Mouse (Mus musculus) layer of hippocampus, postnatal 14 days (tissue): ENCODE measurements around the gene Def8. TPM values are rescaled to one million over a fixed set of nuclear protein-coding genes. Genes with fewer than 3 reads are reported as not detected.

Experiments
- DNase-seq, 2 experiments: peaks; one replicate each; pipeline ENCODE4 v3.0.0; 2021 to 2022; ENCODE audit warnings: low spot score in 2 of 2, mixed read lengths in 1 of 2
- total RNA-seq, 2 experiments: library from RNA; stranded (reverse); gene quantifications; 2 replicates each; pipeline ENCODE4 v1.2.3; 2021

The Def8 gene
- total RNA-seq, 2 experiments from 2014 or later: 72.0 to 78.2 TPM

DNA sequence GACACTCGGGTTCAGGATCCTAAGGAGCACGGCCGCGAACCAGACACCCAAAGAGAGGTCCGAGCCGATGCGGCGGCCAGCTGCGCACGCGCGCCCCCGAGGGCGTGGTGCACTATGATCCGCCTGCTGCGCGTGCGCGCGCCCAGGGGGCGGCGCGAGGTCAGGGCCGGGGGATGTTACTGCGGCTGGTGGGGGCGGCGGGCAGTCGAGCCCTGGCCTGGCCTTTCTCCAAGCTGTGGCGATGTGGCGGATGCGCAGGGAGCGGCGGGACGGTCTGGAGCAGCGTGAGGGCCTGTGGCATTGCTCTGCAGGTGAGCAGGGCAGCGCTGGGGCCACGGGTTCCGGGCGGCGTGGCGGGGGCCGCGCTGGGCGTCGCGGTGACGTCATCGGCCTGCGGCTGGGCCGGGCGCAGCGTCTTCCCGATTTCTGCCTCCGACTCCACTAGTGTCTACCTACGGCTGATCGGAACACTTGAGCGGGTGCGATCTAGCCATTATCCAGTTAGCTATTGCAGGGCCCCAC, 54.5 kb downstream of the Def8 start, which contains the start of gene Afg3l1:
Gene Afg3l1 (plus strand): TSS at position 167 of the 522 bp plus-strand sequence.
- peak; percentile 92 to 94 for DNase-seq

GRCm38 (mm10) chr8:123478456-123479218, 55.3 kb downstream of the Def8 start:
- peak in 1 of 2 experiments; percentile 17 for DNase-seq

DNA sequence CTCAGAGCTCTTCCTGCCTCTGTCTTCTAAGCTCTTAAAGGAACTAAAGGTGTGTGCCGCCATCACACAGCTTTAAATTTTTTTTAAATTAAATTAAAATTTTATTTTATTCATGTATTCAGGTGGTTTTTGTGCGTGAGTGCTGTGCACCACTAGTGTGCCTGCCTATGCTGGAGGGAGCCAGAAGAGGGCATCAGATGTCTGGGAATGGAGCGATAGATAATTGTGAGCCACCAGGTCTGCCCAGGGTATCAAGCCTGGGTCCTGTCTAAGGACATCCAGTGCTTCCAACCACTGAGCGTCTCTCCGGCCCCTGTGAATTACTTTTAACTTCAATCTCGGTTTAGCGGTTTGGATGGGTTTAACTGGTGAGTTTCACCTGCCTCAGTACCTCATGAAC, 59.3 kb downstream of the Def8 start:
- no peak for DNase-seq

GRCm38 (mm10) chr8:123491280-123492075, 68.2 kb downstream of the Def8 start:
- DNase-seq: no peak

GRCm38 (mm10) chr8:123492898-123493297, 69.6 kb downstream of the Def8 start:
- no peak for DNase-seq

- no peak for DNase-seq
Measured at GRCm38 (mm10) chr8:123497699-123498098, 74.4 kb downstream of the Def8 start.

GRCm38 (mm10) chr8:123498963-123499362, 75.6 kb downstream of the Def8 start:
- peak; percentile 32 to 44 for DNase-seq

GRCm38 (mm10) chr8:123499556-123499955, 76.2 kb downstream of the Def8 start:
- DNase-seq: no peak

DNA sequence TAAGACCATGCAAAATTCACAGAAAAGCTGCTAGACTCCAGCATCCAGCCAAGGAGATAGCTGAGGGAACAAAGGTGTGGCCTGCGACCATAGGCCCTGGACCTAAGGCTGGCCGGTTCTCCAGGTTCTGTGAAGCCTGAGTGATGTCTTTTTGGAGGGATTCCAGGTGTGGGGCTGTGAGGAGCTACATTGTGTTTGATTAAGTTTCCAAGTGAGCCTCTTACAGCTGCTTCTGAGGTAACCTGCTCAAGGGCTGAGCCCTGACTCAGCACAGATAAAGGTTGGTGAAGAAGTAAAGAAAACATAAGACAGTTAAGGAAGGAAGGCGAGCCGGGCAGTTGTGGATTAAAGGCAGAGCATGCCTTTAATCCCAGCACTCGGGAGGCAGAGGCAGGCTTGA, 78.9 kb downstream of the Def8 start:
- no peak for DNase-seq

DNA sequence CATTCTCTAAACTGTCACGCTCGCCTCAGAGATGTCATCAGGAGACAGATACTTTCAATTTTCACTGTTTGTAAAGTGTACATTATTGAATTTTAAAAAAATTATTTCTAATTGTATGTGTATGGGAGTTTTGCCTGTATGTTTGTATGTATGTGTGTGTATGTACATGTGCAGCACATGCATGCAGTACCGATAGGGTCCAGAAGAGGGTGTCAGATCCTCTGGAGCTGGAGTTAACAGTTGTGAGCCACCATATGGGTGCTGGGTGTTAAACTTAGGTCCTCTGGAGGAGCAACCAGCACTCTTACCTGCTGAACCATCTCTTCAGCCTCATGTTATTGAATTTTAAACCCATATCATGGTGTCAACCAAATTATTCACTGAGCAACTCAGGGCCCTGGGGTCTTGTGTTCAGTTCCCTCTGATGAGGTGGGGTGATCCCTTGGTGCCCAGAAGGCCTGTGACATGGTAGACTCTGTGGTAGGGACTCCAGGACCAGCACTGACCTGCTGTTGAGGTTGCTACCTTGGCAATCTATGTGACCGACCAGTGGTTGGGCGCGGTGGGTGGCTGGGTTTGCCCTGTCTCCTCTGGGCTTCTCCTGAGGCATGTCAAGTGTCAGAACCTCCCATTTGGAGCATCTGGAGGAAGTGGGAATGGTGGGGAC, 80.6 kb downstream of the Def8 start:
- no peak for DNase-seq

DNA sequence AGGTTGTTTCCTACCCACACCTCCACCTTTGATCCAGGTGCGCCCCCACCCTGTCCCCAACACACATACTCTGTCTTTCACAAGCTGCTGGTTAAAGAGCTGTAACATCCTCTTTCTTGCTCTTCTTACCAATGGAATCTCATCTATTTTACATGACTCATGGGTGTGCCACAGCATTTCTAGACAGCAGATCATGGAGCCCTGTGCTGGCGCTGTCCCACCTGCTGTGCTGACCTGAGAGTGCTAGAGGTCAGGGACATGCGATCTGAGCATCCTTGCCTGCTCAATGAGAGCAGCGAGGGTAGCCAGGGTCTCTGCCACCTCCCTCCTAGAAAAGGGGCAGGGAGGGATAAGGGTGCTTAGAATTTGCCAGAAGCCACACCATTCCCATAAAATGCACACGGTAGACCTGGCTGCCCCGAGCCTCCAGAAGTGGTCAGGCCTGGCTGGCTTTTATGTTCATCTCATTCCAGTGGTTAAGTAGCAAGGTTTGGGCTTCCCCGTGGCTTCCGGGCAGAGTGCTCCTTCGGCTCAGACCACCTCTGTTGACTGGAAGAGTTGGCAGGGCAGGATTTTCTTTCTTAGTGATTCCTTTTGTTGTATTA, 81.4 kb downstream of the Def8 start:
- DNase-seq: no peak

DNA sequence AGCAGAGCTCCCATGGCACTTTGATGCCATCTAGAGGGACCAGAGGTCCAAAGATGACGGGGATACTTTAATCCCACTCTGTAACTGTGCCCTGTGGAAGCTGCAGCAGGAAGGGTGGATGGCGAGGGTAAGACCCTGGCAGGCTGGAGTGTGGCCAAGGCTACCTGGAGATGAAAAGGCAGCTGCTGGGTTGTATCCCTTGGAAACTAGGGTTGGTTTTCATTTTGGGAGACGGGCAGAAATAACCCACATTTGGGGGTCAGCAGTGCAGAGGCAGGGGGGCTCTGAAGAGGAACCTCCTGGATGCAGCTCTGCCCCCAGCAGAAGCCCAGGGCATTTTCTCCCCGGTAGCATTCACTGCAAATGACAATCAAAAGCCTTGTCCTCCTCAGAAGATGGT, 81.9 kb downstream of the Def8 start:
- DNase-seq: no peak

GRCm38 (mm10) chr8:123505695-123506094, 82.4 kb downstream of the Def8 start:
- DNase-seq: no peak

DNA sequence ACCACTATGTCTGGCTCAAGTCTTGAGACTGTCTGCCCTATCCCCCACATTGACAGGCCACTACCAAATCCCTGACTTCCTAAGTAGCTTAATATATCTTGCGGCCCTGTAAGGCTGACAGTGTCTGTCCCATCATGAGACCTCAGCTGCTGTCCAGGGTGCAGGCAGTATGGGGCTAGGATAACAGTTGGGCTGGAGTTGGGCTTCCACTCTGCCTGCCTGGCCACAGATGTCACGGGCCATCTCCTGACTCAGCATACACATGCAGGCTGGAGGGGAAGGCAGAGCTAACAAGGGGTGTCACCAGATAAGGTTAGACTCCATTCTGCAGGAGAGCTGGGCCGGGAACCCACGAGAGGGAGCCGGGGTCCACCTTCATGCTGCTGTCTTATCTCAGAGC, 83.8 kb downstream of the Def8 start:
- DNase-seq: no peak

- no peak for DNase-seq
Measured at GRCm38 (mm10) chr8:123510819-123511218, 87.5 kb downstream of the Def8 start.

Other genes with a start within 250 kb of the Def8 start
- under 1 TPM; 0.50 to 0.71 TPM for gene Dpep1, start 237.3 kb upstream of the Def8 start, total RNA-seq
- gene Chmp1a, start 210.8 kb upstream of the Def8 start, total RNA-seq: 100 to 1,000 TPM; 114 to 131 TPM
- 10 to 100 TPM in 1 of 2 experiments, 1 to 10 TPM in 1; 9.5 to 10.6 TPM for gene Spata33, start 210.7 kb upstream of the Def8 start, total RNA-seq
- gene Cdk10, start 198.7 kb upstream of the Def8 start, total RNA-seq: 10 to 100 TPM; 74.0 to 82.4 TPM
- gene Spata2l, start 187.3 kb upstream of the Def8 start, total RNA-seq: 100 to 1,000 TPM; 106 to 111 TPM
- gene Zfp276, start 169.3 kb upstream of the Def8 start, total RNA-seq: 10 to 100 TPM; 22.4 to 23.3 TPM
- 10 to 100 TPM; 56.3 to 58.0 TPM for gene Vps9d1, start 169.2 kb upstream of the Def8 start, total RNA-seq
- 1 to 10 TPM; 2.6 to 5.3 TPM for gene Fanca, start 105.0 kb upstream of the Def8 start, total RNA-seq
- gene Spire2, start 90.8 kb upstream of the Def8 start, total RNA-seq: 10 to 100 TPM; 15.4 to 15.6 TPM
- gene Tcf25, start 49.8 kb upstream of the Def8 start, total RNA-seq: 100 to 1,000 TPM; 490 to 516 TPM
- gene Mc1r, start 16.4 kb upstream of the Def8 start, total RNA-seq: under 1 TPM in 1 of 2 experiments, not detected in 1; 0.10 TPM
- gene Tubb3, start 12.1 kb upstream of the Def8 start, total RNA-seq: 100 to 1,000 TPM; 559 to 591 TPM
- 10 to 100 TPM; 31.2 to 32.5 TPM for gene Afg3l1, start 54.4 kb downstream of the Def8 start, total RNA-seq
- gene Dbndd1, start 91.9 kb downstream of the Def8 start, total RNA-seq: 10 to 100 TPM in 1 of 2 experiments, 1 to 10 TPM in 1; 9.9 to 13.8 TPM
- 10 to 100 TPM; 31.7 to 31.8 TPM for gene Gas8, start 95.3 kb downstream of the Def8 start, total RNA-seq
- 10 to 100 TPM; 44.7 to 46.3 TPM for gene Rhou, start 230.4 kb downstream of the Def8 start, total RNA-seq